Mouse (Mus musculus) cerebellum, postnatal 14 days (tissue): ENCODE data around the gene Tbcc.

Source experiments
- DNase-seq, 2 experiments: peaks; one replicate each; pipeline ENCODE4 v3.0.0; 2021; ENCODE audit warnings: mixed read lengths in 2 of 2

Tbcc gene

GRCm38 (mm10) chr17:46870204-46870798, 20.2 kb upstream of the Tbcc start:
- DNase-seq = no peak

GRCm38 (mm10) chr17:46870913-46871312, 19.6 kb upstream of the Tbcc start:
- no peak for DNase-seq

- DNase-seq = no peak
Measured at GRCm38 (mm10) chr17:46872806-46873205, 17.7 kb upstream of the Tbcc start.

GRCm38 (mm10) chr17:46874133-46874532, 16.4 kb upstream of the Tbcc start:
- no peak for DNase-seq

- DNase-seq = no peak
Measured at GRCm38 (mm10) chr17:46875626-46876025, 14.9 kb upstream of the Tbcc start.

- no peak for DNase-seq
Measured at GRCm38 (mm10) chr17:46876371-46876950, 14.0 kb upstream of the Tbcc start.

- no peak for DNase-seq
Measured at GRCm38 (mm10) chr17:46877061-46877460, 13.4 kb upstream of the Tbcc start.

- DNase-seq = peak in 1 of 2 experiments; percentile 28
Measured at GRCm38 (mm10) chr17:46879841-46880311, 10.6 kb upstream of the Tbcc start.

- DNase-seq = no peak
Measured at GRCm38 (mm10) chr17:46880322-46880721, 10.2 kb upstream of the Tbcc start.

GRCm38 (mm10) chr17:46881728-46882127, 8.8 kb upstream of the Tbcc start:
- DNase-seq = peak in 1 of 2 experiments; percentile 51

- no peak for DNase-seq
Measured at GRCm38 (mm10) chr17:46883107-46883506, 7.4 kb upstream of the Tbcc start.

GRCm38 (mm10) chr17:46884766-46885165, 5.7 kb upstream of the Tbcc start:
- no peak for DNase-seq

GRCm38 (mm10) chr17:46885218-46885909, 5.1 kb upstream of the Tbcc start:
- no peak for DNase-seq

- peak; percentile 30 to 37 for DNase-seq
Measured at GRCm38 (mm10) chr17:46885910-46886643, 4.4 kb upstream of the Tbcc start.

GRCm38 (mm10) chr17:46888511-46889212, 1.8 kb upstream of the Tbcc start:
- peak; percentile 72 to 77 for DNase-seq

- DNase-seq = peak; percentile 96
Measured at GRCm38 (mm10) chr17:46889450-46890084, 917 bp upstream of the Tbcc start.

GRCm38 (mm10) chr17:46890843-46891594, 535 bp downstream of the Tbcc start:
- DNase-seq = peak; percentile 64 to 66

GRCm38 (mm10) chr17:46895426-46895825, 4.9 kb downstream of the Tbcc start:
- no peak for DNase-seq

GRCm38 (mm10) chr17:46897221-46897950, 6.9 kb downstream of the Tbcc start:
- DNase-seq = no peak

GRCm38 (mm10) chr17:46900941-46901340, 10.5 kb downstream of the Tbcc start:
- DNase-seq = no peak
